Mouse (Mus musculus): ENCODE results near the gene Tvp23a.

The Tvp23a gene

DNA sequence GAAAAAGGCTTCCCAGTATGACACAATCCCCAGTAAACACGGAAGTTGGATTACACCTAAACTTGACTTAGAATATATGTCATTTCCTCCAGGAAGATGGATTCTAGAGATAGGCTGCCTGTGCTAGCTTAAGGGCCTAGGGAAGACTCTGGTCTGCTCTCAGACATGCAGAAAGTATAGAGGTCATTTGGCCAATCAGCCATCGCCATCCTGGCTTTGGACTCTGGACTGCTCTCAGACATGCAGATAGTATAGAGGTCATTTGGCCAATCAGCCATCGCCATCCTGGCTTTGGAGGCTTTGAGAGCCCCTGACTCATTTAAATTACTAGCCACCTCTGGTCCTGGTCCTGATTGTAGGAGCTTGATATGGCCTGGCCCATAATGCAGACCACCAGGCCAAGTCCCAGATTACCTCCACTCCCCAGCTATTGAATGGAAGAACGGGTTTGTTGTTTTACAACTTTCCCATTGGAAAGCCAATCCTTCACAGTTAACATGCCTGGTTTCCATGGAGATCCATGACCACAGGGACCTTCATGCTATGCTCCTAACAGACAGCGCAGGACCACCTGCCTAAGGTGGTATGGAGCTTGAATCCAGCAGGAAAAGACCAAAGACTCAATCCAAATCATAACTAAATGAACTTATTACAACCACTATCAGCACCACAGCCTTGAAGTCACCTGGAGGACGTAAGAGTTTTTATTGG is 6.9 kb upstream of the Tvp23a start:
- no peak for DNase-seq (ENCODE audit: inconsistent age in 2 of 2, low spot score in 1 of 2)

DNA sequence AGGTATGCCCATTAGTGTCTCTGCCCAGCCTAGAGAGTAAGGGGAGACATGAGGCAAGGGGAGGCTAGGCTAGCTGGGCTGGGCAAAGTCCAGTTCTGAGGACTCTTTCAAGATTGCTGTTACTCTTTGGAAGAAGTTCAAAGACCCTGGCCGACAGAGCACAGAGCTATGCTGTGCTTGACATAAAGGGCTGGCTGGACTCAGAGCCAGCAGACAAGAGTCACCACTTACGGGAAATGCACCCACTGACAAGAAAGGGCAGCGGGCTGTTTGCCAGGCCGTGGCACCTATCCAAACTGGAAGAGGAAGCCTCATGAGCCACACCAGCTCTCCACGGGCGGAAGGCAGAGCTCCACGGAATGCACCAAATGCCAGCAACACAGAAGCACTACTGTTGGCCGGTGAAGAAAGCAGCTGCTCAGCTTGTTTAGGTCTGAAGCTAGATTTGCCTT is 5.3 kb upstream of the Tvp23a start:
- peak; percentile 91 to 97 for DNase-seq (ENCODE audit: inconsistent age in 2 of 2, low spot score in 1 of 2)

DNA sequence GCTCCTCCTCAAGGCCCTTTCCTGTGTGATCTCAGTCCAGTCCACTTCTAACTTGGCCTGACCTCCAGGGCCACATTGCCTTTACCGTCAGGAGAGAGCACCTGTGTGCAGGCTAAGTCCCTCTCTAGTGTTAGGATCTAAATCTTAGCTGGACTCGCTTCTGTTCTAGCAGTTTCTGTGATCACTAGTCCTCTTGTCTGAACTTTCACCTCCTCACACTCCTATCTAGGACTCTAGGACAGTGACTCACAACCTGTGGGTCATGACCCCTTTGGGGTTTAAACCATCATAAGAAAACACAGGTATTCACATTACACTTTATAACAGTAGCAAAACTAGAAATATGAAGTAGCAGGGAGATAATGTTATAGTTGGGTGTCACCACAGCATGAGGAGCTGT is 4.7 kb upstream of the Tvp23a start:
- DNase-seq (ENCODE audit: inconsistent age in 2 of 2, low spot score in 1 of 2): no peak

DNA sequence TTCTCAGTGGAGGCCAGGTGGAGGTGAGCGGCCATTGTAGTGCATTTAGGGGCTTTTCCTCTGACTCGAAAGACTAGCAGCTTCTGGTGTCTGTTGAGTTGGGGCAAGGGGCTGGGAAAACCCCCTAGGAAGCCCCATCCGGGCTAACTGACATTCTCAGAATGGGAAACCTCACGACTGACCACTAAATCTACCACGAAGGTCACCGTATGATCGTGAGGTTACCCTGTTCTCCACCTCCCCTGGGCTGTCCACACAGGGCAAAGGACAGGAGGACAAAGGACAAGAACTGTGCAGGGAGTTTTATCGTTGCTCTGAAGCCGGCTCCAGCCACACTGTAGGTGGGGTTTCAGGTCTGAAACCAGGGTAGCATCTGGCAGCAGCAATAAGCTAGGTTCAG is 1.8 kb upstream of the Tvp23a start:
- no peak for DNase-seq (ENCODE audit: inconsistent age in 2 of 2, low spot score in 1 of 2)

DNA sequence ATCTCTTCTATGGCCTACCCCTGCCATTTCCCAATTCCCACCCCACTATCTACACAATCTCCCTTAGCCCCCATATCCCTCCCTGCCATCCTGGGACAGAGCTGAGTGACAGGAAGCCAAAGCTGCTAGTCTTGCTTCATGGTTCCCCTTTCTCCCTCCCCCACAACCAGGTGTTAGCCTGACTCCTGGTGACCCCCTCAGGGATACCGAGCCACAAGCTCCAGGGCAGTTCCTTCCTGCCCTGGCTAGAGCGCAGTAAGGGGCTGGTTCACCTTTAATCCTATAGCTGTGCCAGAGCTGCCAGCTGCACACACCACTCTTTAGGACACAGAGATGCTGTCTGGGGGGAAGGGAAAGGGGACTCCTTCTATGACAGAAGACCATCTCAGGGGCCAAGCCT is 619 bp upstream of the Tvp23a start:
- DNase-seq (ENCODE audit: inconsistent age in 2 of 2, low spot score in 1 of 2): no peak

DNA sequence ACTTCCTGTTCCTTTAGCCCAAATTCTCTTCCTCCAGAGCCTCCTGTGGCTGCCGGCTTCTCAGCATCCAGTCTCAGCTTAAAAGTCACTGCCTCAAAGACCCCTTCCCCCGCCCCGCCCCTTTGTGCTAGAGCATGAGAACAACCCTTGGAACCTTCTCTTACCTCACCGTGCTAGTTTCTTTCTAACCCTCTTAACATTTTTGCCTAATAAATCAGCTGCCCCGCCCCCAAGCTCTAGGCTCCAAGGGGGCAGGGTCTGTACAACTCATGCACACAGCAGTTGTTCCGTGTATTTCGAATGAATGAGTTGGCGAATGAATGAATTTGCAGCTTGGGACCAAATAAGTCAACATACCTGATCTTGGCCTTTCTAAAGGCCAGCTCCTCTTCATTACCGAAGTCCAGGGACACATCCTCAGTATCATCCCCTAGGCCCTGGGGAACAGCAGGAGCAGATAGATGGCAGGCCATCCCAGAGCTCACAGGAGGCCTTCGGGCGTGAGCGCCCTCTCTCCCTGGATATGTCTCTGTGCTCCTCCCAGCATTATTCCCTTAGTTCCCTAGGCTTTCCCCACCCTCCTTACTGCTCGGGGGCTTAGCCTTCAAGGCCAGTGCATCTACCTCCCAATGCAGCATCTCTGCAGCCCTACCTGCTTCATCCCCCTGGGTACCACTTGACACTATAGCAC is 444 bp downstream of the Tvp23a start:
- DNase-seq (ENCODE audit: inconsistent age in 2 of 2, low spot score in 1 of 2): no peak

DNA sequence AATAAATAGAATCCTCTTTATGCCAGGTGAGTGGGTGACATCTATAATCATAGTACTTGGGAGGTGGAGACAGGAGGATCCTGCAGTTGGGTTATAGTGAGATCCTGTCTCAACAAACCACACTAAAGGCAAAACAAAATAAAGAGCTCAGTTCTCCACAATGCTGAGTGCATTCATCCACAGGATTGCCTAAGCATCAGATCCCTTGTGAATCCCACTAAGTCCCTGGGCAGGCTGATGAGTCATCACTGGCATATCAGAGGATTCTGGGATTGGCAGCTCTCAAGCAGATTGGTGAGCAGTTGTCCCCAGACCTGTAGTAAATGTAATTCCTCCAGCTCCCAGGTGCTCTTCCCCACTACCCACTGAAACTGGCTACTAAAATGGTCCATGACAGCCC is 3.4 kb downstream of the Tvp23a start:
- DNase-seq (ENCODE audit: inconsistent age in 2 of 2, low spot score in 1 of 2): no peak

DNA sequence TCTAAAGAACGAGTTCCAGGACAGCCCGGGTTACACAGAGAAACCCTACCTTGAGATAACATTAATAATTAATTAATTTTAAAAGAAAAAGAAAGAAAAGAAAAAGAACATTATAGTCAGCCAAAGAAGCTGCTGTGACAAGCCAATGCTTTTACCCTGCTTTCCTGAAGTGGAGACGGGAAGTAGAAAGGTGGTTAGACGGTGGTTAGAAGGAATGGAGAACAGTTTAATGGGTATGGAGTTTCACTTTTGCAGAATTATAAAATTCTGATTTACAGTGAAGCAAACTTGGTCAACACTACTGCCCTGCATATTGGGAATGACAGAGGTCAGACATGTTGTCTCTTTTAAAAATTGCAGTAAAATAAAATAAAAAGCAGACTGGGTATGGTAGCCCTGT is 5.4 kb downstream of the Tvp23a start:
- DNase-seq (ENCODE audit: inconsistent age in 2 of 2, low spot score in 1 of 2): no peak

DNA sequence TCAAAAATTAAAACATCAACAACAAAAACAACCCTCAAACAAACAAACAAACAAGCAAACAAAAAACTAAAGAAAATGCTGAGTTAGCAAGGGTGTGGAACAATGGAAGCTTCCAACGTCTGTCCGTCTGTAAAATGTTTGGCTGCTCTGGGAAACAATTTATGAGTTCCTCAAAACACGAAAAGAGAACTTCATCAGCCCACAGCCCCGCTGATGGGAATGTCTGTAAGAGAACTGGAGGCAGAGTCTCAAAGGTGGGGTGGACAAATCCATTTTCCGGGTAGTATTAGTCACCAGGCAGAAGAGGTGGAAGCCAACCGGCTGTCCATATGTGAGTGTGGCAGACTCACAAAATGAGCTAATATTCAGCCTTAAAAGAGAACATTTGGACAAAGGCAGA is 5.8 kb downstream of the Tvp23a start:
- DNase-seq (ENCODE audit: inconsistent age in 2 of 2, low spot score in 1 of 2): no peak

DNA sequence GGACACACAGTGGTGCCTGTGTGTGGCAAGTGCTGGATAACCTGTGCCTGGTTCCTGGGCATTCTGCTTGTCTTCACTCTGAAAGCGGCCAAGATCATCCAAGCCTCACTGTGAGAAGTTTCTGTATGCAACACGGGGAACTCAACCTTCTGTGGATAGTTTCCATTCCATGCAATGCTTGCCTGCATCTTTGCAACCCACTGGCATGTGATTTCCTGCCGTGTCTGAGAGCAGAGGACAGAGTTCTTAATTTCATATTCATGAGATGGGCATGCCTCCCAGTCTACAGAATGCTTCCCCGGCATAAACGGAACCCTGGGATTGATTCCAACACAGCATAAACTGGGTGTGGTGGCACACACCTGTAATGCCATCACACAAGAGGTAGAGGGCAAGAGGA is 9.1 kb downstream of the Tvp23a start:
- no peak for DNase-seq (ENCODE audit: inconsistent age in 2 of 2, low spot score in 1 of 2)

DNA sequence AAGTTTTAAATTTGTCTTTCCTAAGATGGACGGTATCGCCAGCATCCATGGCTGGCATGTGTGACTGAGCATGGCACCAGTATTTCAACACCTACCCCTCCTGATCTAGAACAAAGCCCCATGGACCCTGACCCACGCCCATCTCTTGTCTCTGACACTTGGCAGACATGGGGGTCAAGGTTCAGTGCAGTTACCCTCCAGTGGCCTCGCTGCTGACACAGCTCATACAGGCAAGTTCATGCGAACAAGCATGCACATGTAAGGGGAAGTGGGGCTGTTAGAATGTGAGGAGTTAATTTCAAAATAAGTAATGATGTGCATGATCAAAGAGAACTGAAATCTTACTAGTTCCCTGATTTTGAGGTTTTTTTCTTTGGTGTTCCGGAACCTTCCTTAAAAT is 11.0 kb downstream of the Tvp23a start:
- DNase-seq (ENCODE audit: inconsistent age in 2 of 2, low spot score in 1 of 2): no peak

DNA sequence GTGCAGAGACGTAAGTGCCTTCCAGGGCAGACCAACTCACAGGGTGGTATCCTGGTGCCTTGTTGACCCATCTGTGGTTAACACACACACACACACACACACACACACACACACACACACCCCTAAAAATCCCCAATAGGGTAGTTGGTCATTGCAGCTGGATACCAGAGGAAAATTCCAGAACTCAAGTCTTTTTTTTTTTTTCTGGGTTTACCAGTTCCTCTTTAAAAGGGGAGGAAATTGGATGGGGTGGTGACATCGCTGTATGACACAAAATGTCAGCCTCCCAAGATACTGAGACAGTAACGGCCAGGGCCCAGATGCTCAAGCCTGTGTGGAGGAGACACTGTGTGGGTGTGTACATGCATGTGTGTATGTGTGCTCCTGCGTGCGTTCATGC is 13.8 kb downstream of the Tvp23a start:
- DNase-seq (ENCODE audit: inconsistent age in 2 of 2, low spot score in 1 of 2): no peak

DNA sequence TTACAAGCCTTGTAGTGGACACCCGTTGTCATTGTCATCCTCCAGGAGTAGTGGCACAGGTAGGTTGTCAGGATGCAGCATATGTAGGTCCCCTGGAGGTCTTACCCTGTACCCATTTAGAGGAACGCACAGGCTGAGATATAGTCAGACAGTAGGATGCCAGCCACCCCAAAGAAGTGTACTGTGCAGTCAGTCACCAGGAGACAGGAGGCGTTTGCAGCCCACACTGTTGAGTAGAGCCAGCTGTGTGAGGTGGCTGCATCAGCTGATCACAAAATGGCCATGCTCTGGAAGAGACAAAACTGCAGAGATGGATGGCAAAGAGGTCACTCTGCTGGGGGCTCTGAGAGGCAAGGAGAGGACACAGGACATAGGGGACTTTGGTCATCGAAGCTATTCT is 14.8 kb downstream of the Tvp23a start:
- DNase-seq (ENCODE audit: inconsistent age in 2 of 2, low spot score in 1 of 2): no peak

DNA sequence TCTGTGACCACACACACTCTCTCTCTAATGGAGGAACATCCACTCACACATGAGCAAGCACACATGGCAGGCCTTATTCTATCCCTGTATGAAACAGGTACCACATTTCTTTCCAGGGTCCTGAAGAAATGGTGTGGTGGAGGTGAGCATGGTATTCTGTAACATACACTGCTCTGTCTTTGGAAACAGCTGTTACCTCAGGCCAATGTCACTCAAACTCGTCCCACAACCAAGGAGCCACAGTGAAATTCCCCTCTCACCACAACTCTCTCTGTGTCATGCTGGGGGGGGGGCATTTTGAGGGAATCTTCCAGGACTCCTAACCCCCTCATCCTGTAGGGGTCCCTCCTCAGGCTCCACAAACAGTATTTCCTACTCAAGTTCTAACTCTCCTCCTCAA is 15.3 kb downstream of the Tvp23a start:
- no peak for DNase-seq (ENCODE audit: inconsistent age in 2 of 2, low spot score in 1 of 2)

DNA sequence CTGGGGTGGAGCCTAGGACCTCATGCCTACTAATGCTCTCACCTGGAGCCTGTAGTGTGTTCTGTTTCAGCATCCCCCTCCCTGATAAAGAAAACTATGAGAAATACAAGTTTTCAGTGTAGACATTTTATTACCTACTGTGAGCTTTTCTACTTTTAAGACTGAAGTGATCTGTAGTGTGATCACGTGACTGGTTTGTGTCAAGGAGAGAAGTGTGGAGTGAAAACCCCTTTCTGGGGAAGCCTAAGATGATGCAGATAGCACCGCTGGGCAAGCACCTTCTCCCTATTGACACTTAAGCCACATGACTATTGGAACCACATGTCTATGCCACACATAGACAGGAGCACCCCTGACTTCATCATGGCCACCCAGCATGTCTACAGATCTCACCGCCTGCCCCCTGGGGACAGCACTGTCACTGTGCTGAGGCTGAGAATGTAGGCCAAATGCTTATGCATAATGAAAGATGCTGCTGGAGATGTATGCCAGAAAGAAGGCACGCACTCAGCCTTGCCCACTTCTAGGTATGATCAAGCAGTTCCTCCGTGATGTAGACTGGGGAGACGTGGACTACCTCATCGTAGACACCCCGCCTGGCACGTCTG is 26.6 kb downstream of the Tvp23a start:
- no peak for DNase-seq (ENCODE audit: inconsistent age in 2 of 2, low spot score in 1 of 2)

DNA sequence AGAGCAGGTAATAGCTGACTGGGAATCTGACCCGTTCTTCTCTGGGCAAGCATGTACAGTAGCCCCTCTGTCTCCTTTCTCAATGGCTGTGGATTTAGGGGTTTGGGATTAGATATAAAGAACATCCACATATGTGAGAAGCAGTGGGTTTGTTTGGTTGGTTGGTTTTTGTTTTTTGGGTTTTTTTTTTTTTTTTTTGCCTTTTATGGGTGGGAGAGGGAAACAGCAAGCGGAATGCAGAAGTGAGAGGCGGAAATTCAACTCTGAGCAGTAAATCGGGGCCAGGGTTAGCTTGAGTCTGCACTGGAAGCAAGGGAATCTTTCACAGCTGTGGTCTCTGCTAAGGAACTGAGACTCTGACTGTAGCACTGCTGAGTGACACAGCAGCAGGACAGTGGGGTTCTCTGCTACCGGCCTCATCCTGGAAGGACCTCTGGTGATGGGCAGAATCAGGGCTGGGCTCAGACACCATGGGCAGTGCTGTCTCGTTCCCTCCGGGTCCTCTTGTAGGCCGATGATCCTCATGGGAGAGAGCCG is 29.4 kb downstream of the Tvp23a start:
- no peak for DNase-seq (ENCODE audit: inconsistent age in 2 of 2, low spot score in 1 of 2)

DNA sequence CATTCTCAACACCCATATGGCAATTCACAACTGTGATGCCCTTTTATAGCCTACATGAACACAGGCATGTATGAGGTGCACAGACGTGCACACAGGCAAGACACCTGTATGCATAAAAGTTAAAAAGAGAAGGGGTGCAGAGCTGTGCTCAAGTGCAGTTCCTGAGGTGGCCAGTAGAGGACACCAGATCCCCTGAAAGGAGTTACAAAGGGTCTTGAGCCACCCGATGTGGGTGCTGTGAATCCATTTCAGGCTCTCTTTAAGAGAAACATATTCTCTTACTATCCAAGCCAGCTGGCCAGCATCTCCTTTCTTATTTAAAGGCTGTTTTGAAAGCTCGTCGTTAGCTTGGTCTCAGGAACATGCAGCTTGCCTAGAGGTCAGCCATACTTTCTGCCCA is 30.3 kb downstream of the Tvp23a start:
- DNase-seq (ENCODE audit: inconsistent age in 2 of 2, low spot score in 1 of 2): no peak

DNA sequence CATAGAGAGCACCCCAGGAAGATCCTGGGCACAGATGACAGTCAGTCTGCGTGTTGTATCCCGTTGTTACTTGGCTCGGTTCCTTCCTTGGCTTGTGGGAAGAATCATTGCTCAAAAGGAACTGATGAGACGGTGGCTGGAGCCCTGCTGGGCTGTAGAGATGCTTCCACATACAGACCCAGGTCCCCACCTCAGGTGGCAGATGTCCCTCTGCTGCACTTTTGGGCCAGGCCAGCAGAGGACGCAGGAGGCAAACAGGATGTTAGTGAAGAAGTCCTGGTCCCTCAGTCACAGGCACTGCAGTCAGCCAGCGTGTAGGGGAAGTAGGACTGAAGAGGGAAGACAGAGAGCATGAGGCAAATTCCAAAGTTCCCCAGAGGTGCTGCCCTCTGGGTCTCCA is 31.2 kb downstream of the Tvp23a start:
- peak; percentile 34 to 53 for DNase-seq (ENCODE audit: inconsistent age in 2 of 2, low spot score in 1 of 2)

DNA sequence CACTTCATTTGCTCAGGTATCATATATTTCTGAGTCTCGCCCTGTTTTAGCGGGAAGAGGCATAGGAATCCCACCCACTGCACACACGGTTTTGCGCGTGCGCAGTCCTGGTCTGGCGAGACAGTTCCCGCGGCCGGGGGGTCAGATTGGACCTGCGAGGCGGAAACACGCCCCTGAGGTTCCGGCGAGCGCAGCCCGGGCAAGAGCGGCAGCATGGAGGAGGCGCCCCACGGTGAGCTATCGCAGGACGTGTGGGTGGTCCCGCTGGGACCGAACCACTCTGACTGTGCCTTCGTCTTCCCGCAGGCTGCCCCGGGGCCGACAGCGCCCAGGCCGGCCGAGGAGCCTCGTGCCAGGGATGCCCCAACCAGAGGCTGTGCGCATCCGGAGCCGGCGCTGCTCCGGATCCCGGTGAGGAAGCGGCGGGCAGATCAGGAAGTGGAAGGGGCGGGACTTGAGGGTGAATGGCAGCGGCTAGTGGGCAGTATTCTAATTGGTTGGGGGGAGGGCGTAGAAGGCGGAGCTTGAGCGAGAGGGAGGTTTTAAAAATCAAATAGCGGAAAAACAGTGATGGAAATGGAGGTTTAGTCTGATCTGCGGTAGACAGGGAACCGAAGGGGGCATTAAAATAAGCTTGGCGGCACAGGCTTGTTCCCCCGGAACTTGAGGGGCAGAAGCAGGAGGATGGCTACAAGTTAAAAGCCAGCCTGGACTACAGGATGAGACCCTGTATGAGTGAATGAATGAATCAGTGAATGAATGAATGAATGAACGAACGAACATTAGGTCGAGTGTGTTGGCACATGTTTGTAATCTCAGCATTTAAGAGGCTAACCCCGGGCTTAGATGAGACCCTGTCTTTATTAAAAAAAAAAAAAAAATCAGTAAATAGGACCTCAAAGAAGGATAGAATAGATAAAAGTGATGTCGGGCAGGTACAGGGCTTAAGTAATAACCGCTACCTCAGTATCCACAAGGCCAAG is 35.1 kb downstream of the Tvp23a start, which contains the start of gene Nubp1:
TSS of gene Nubp1 (plus strand) at position 185 of the 983 bp plus-strand sequence.
- peak; percentile 95 to 99 for DNase-seq (ENCODE audit: inconsistent age in 2 of 2, low spot score in 1 of 2)

DNA sequence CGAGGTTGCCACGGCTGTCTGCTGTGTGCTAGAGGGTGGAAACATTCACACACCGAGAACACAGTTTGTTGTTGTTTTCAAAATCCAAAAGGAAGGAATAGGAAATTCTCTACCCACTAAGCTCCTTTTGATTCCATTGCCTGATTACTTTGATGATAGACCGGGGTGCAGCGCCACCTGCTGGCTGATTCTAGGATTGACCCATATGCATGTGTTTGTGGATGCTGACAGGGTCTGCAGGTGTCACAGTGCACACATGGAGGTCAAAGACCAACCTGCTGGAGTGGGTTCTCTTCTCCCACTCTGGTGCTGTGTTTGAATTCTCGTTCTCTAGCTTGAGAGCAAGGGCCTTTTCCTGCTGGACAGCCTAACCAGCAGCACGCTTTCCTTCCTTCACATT is 48.0 kb downstream of the Tvp23a start:
- peak; percentile 72 to 93 for DNase-seq (ENCODE audit: inconsistent age in 2 of 2, low spot score in 1 of 2)

DNA sequence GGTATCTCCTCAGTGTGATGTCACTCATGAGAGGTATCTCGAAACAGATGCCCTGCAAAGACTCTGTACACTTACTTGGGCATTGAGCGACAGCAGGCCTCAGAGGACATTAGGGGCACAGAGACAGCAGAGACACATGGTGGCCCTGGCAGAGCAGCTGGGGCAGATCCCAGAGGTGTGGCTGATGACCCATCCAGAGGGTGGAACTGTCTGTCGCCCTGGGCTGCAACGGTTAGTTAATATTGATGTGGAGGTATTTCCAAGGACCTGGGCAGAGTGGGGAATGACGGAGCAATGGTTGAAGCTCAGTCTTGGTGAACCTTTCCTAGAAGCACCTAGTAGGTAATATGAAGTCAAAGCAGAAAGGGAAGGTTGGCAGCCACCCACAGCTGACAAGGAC is 48.4 kb downstream of the Tvp23a start:
- no peak for DNase-seq (ENCODE audit: inconsistent age in 2 of 2, low spot score in 1 of 2)

Measured in adrenal gland, adult (tissue).